In genomic region chrX:12088301-12089026, GRCm38 (mm10) we compare ENCODE assay signal across 8 mouse cellular contexts.
DNase-seq lines count a peak whose midpoint lies in the region; ATAC-seq lines count a peak whose summit lies in the region.

No protein-coding gene starts in this region.

- WGBS in embryonic facial prominence, embryonic 15.5 days = 6% methylated on average over 44 of the region's 72 CpGs
- WGBS in heart, embryonic 13.5 days = 2% methylated on average over 54 of the region's 72 CpGs
- WGBS in kidney, embryonic 15.5 days = 3% methylated on average over 46 of the region's 72 CpGs
- 3% methylated on average over 56 of the region's 72 CpGs for WGBS in liver, embryonic 16.5 days (ENCODE audit: insufficient replicate concordance)
- 3% methylated on average over 58 of the region's 72 CpGs for WGBS in neural tube, embryonic 12.5 days

- H3K27me3 ChIP-seq in embryonic facial prominence, embryonic 15.5 days = peaks cover 68% of the 10 kb centered on the region
- peaks cover 98% of the 10 kb centered on the region for H3K27me3 ChIP-seq in heart, embryonic 13.5 days (replicated peaks)
- peaks cover 96% of the 10 kb centered on the region for H3K27me3 ChIP-seq in kidney, embryonic 15.5 days
- H3K27me3 ChIP-seq in liver, embryonic 16.5 days (ENCODE audit: control insufficient read depth, insufficient read depth, low read depth, low read length) = peaks cover 96% of the 10 kb centered on the region
- peaks cover 72% of the 10 kb centered on the region for H3K27me3 ChIP-seq in neural tube, embryonic 12.5 days (replicated peaks)

- H3K36me3 ChIP-seq in embryonic facial prominence, embryonic 15.5 days = no peaks in the 10 kb centered on the region
- no peaks in the 10 kb centered on the region for H3K36me3 ChIP-seq in heart, embryonic 13.5 days
- H3K36me3 ChIP-seq in kidney, embryonic 15.5 days = no peaks in the 10 kb centered on the region
- no peaks in the 10 kb centered on the region for H3K36me3 ChIP-seq in liver, embryonic 16.5 days (ENCODE audit: control insufficient read depth, insufficient read depth)
- H3K36me3 ChIP-seq in neural tube, embryonic 12.5 days = no peaks in the 10 kb centered on the region

- H3K9ac ChIP-seq in embryonic facial prominence, embryonic 15.5 days = peak overlapping the region; percentile 40
- peak overlapping the region; percentile 87 for H3K9ac ChIP-seq in heart, embryonic 13.5 days
- peak overlapping the region; percentile 55 for H3K9ac ChIP-seq in kidney, embryonic 15.5 days
- H3K9ac ChIP-seq in liver, embryonic 16.5 days (ENCODE audit: low read depth, low read length) = peak overlapping the region; percentile 57
- H3K9ac ChIP-seq in neural tube, embryonic 12.5 days = peak overlapping the region; percentile 75

- DNase-seq in A20 (ENCODE audit: low read depth, low spot score) = peak; percentile 81
- DNase-seq in adrenal gland, postnatal 10 days = peak; percentile 85
- peak; percentile 68 for DNase-seq in testis, postnatal 10 days (ENCODE audit: low spot score)

- no peaks in the 10 kb centered on the region for H3K9me3 ChIP-seq in embryonic facial prominence, embryonic 15.5 days (replicated peaks)
- H3K9me3 ChIP-seq in heart, embryonic 13.5 days = no peaks in the 10 kb centered on the region
- H3K9me3 ChIP-seq in kidney, embryonic 15.5 days (replicated peaks) = no peaks in the 10 kb centered on the region
- H3K9me3 ChIP-seq in liver, embryonic 16.5 days (replicated peaks; ENCODE audit: control insufficient read depth, low read length) = no peaks in the 10 kb centered on the region
- no peaks in the 10 kb centered on the region for H3K9me3 ChIP-seq in neural tube, embryonic 12.5 days

- H3K4me1 ChIP-seq in embryonic facial prominence, embryonic 15.5 days = peaks cover 23% of the 10 kb centered on the region
- peaks cover 48% of the 10 kb centered on the region for H3K4me1 ChIP-seq in heart, embryonic 13.5 days
- peaks cover 66% of the 10 kb centered on the region for H3K4me1 ChIP-seq in kidney, embryonic 15.5 days
- peaks cover 49% of the 10 kb centered on the region for H3K4me1 ChIP-seq in liver, embryonic 16.5 days (ENCODE audit: control insufficient read depth, low read depth, low read length)
- H3K4me1 ChIP-seq in neural tube, embryonic 12.5 days = peaks cover 42% of the 10 kb centered on the region

- ATAC-seq in embryonic facial prominence, embryonic 15.5 days (ENCODE audit: insufficient number of reproducible peaks, low FRiP score, low TSS enrichment, low read depth) = peak; percentile 77
- ATAC-seq in heart, embryonic 13.5 days (ENCODE audit: extremely low read depth, insufficient number of reproducible peaks, low FRiP score, low TSS enrichment) = peak; percentile 45
- ATAC-seq in kidney, embryonic 15.5 days (replicated peaks; ENCODE audit: low FRiP score) = peak; percentile 33
- peak; percentile 58 for ATAC-seq in liver, embryonic 16.5 days (ENCODE audit: low read depth)
- ATAC-seq in neural tube, embryonic 12.5 days (ENCODE audit: low FRiP score, low read depth) = peak; percentile 48

- H3K4me2 ChIP-seq in embryonic facial prominence, embryonic 15.5 days (replicated peaks) = peak overlapping the region; percentile 86
- H3K4me2 ChIP-seq in heart, embryonic 13.5 days = peak overlapping the region; percentile 85
- peak overlapping the region; percentile 84 for H3K4me2 ChIP-seq in kidney, embryonic 15.5 days
- H3K4me2 ChIP-seq in liver, embryonic 16.5 days (ENCODE audit: low read depth, low read length) = peak overlapping the region; percentile 83
- peak overlapping the region; percentile 85 for H3K4me2 ChIP-seq in neural tube, embryonic 12.5 days (replicated peaks)

- H3K27ac ChIP-seq in embryonic facial prominence, embryonic 15.5 days (replicated peaks) = peak overlapping the region; percentile 91
- H3K27ac ChIP-seq in heart, embryonic 13.5 days (replicated peaks) = peak overlapping the region; percentile 95
- peak overlapping the region; percentile 96 for H3K27ac ChIP-seq in kidney, embryonic 15.5 days
- peak overlapping the region; percentile 73 for H3K27ac ChIP-seq in liver, embryonic 16.5 days (ENCODE audit: low read length)
- H3K27ac ChIP-seq in neural tube, embryonic 12.5 days = peak overlapping the region; percentile 80

- H3K4me3 ChIP-seq in embryonic facial prominence, embryonic 15.5 days (replicated peaks) = peak overlapping the region; percentile 51
- peak overlapping the region; percentile 63 for H3K4me3 ChIP-seq in heart, embryonic 13.5 days
- H3K4me3 ChIP-seq in kidney, embryonic 15.5 days (replicated peaks) = peak overlapping the region; percentile 54
- H3K4me3 ChIP-seq in liver, embryonic 16.5 days (ENCODE audit: low read depth, low read length) = peak overlapping the region; percentile 59
- peak overlapping the region; percentile 45 for H3K4me3 ChIP-seq in neural tube, embryonic 12.5 days

Comparison
In these comparisons a context has a peak if more than half of its experiments do, and no peak if none do; other contexts are left out.
1. Peak in every context shown above with its lines: DNase-seq, ATAC-seq, H3K4me3 ChIP-seq and H3K27ac ChIP-seq.